Mouse (Mus musculus) hindbrain, embryonic 13.5 days (tissue): ENCODE measurements around the gene Utrn. TPM values are rescaled to one million over a fixed set of nuclear protein-coding genes. Genes with fewer than 3 reads are reported as not detected.

Experiments
- ATAC-seq: fragments of 200-750 bp; cut with Nextera tagmentation; 2 replicates; pipeline ENCODE4 v1.8.0; 2017; ENCODE audit warnings: moderate TSS enrichment; ENCODE audit not compliant: low FRiP score
- H3K27ac ChIP-seq: fragments of 300-500 bp; sonication (generic); 2 replicates; pipeline ENCODE4 v1.5.1; 2015; ENCODE audit warnings: inconsistent platforms, mild to moderate bottlenecking, moderate library complexity
- H3K27me3 ChIP-seq: fragments of 300-500 bp; sonication (generic); 2 replicates; pipeline ENCODE4 v1.6.1; 2015; ENCODE audit warnings: mild to moderate bottlenecking, inconsistent platforms
- H3K36me3 ChIP-seq: fragments of 300-500 bp; sonication (generic); 2 replicates; pipeline ENCODE4 v1.6.1; 2015; ENCODE audit warnings: mild to moderate bottlenecking, inconsistent platforms
- H3K4me1 ChIP-seq: fragments of 300-500 bp; sonication (generic); replicated peaks from 2 replicates; pipeline ENCODE4 v1.6.1; 2015; ENCODE audit warnings: inconsistent platforms
- H3K4me2 ChIP-seq: fragments of 300-500 bp; sonication (generic); 2 replicates; pipeline ENCODE4 v1.6.1; 2015; ENCODE audit warnings: inconsistent platforms, mild to moderate bottlenecking, moderate library complexity
- H3K4me3 ChIP-seq: fragments of 300-500 bp; sonication (generic); 2 replicates; pipeline ENCODE4 v1.5.1; 2015; ENCODE audit warnings: mild to moderate bottlenecking, inconsistent platforms
- H3K9ac ChIP-seq: fragments of 300-500 bp; sonication (generic); 2 replicates; pipeline ENCODE4 v1.6.1; 2015; ENCODE audit warnings: mild to moderate bottlenecking, inconsistent platforms
- H3K9me3 ChIP-seq: fragments of 300-500 bp; sonication (generic); 2 replicates; pipeline ENCODE4 v1.6.1; 2016; ENCODE audit warnings: inconsistent platforms
- WGBS: fragments of 180-500 bp; shearing (Covaris S2); methylation state at CpG from one replicate; pipeline ENCODE4 v1.1.7; 2015; 5-methylcytosine and 5-hydroxymethylcytosine counted together
- polyA plus RNA-seq: library from polyadenylated mRNA; unstranded; fragments of >200 nt; fragmentation: Nextera tagmentation; extraction: Ambion mirVana; gene quantifications from 2 replicates; pipeline ENCODE4 v1.2.1, GENCODE M21; 2015

Gene Utrn
- polyA plus RNA-seq, 1 experiment from 2014 or later, result 31.4 TPM

- H3K4me3 ChIP-seq, result no peak overlapping the region
- ATAC-seq, result peak; percentile 69; the same call in 1 of the 2 replicates
- 0 out of 2 replicates have a peak overlapping the region, but pooled peaks have one; percentile 44 for H3K27ac ChIP-seq
- H3K27me3 ChIP-seq, result no peaks in the 10 kb centered on the region
- H3K36me3 ChIP-seq, result peaks cover 12% of the 10 kb centered on the region
- 38% methylated on average over 18 of the region's 18 CpGs for WGBS
- no peaks in the 10 kb centered on the region for H3K9me3 ChIP-seq
- peaks cover 14% of the 10 kb centered on the region for H3K4me1 ChIP-seq
- H3K9ac ChIP-seq, result no peak overlapping the region
- H3K4me2 ChIP-seq, result no peak overlapping the region
Observed at GRCm38 (mm10) chr10:12736861-12737835, 132.0 kb downstream of the Utrn start.

- no peak overlapping the region for H3K4me2 ChIP-seq
- WGBS, result 93% methylated on average over 1 of the region's 1 CpGs
- no peaks in the 10 kb centered on the region for H3K9me3 ChIP-seq
- ATAC-seq, result no peak
- peaks cover 14% of the 10 kb centered on the region for H3K4me1 ChIP-seq
- peaks cover 12% of the 10 kb centered on the region for H3K36me3 ChIP-seq
- H3K9ac ChIP-seq, result no peak overlapping the region
- no peaks in the 10 kb centered on the region for H3K27me3 ChIP-seq
- no peak overlapping the region for H3K27ac ChIP-seq
- no peak overlapping the region for H3K4me3 ChIP-seq
Observed at GRCm38 (mm10) chr10:12735695-12736094, 133.5 kb downstream of the Utrn start.

GRCm38 (mm10) chr10:12731459-12731858 is 137.7 kb downstream of the Utrn start:
- H3K9ac ChIP-seq, result no peak overlapping the region
- no peak overlapping the region for H3K4me3 ChIP-seq
- no peaks in the 10 kb centered on the region for H3K9me3 ChIP-seq
- peaks cover 3% of the 10 kb centered on the region for H3K4me1 ChIP-seq
- no peak overlapping the region for H3K27ac ChIP-seq
- peaks cover 12% of the 10 kb centered on the region for H3K36me3 ChIP-seq
- no peak for ATAC-seq
- WGBS, result 62% methylated on average over 5 of the region's 5 CpGs
- H3K27me3 ChIP-seq, result no peaks in the 10 kb centered on the region
- no peak overlapping the region for H3K4me2 ChIP-seq

GRCm38 (mm10) chr10:12729635-12730034 is 139.5 kb downstream of the Utrn start:
- Histone ChIP-seq H3K27ac (no peak overlapping the region), H3K9me3 (no peaks in the 10 kb centered on the region), H3K27me3 (no peaks in the 10 kb centered on the region), H3K4me3 (no peak overlapping the region), H3K4me2 (no peak overlapping the region), H3K4me1 (peaks cover 21% of the 10 kb centered on the region), H3K36me3 (peaks cover 8% of the 10 kb centered on the region), H3K9ac (no peak overlapping the region)
- no peak for ATAC-seq
- WGBS, result 86% methylated on average over 1 of the region's 1 CpGs

- Histone ChIP-seq H3K4me1 (peaks cover 27% of the 10 kb centered on the region), H3K36me3 (peaks cover 5% of the 10 kb centered on the region), H3K27me3 (no peaks in the 10 kb centered on the region), H3K4me2 (no peak overlapping the region), H3K27ac (no peak overlapping the region), H3K4me3 (no peak overlapping the region), H3K9me3 (no peaks in the 10 kb centered on the region), H3K9ac (no peak overlapping the region)
- ATAC-seq, result no peak
- 86% methylated on average over 5 of the region's 5 CpGs for WGBS
Observed at GRCm38 (mm10) chr10:12729033-12729432, 140.1 kb downstream of the Utrn start.

- Histone ChIP-seq H3K36me3 (no peaks in the 10 kb centered on the region), H3K4me1 (peaks cover 30% of the 10 kb centered on the region), H3K9ac (no peak overlapping the region), H3K9me3 (no peaks in the 10 kb centered on the region), H3K4me3 (no peak overlapping the region), H3K27ac (no peak overlapping the region), H3K4me2 (no peak overlapping the region), H3K27me3 (no peaks in the 10 kb centered on the region)
- ATAC-seq, result no peak
- 94% methylated on average over 3 of the region's 3 CpGs for WGBS
Observed at GRCm38 (mm10) chr10:12727881-12728280, 141.3 kb downstream of the Utrn start.

- Histone ChIP-seq H3K4me1 (peaks cover 30% of the 10 kb centered on the region), H3K9me3 (no peaks in the 10 kb centered on the region), H3K4me3 (no peak overlapping the region), H3K27ac (peak overlapping the region; percentile 81), H3K27me3 (no peaks in the 10 kb centered on the region), H3K9ac (no peak overlapping the region), H3K36me3 (no peaks in the 10 kb centered on the region), H3K4me2 (no peak overlapping the region)
- ATAC-seq, result peak; percentile 64
- WGBS, result 39% methylated on average over 13 of the region's 13 CpGs
Observed at GRCm38 (mm10) chr10:12726041-12726608, 143.0 kb downstream of the Utrn start.

- H3K9ac ChIP-seq, result peak overlapping the region; percentile 15
- peak; percentile 77 for ATAC-seq
- H3K36me3 ChIP-seq, result no peaks in the 10 kb centered on the region
- no peaks in the 10 kb centered on the region for H3K27me3 ChIP-seq
- WGBS, result 53% methylated on average over 14 of the region's 14 CpGs
- peak overlapping the region; percentile 81 for H3K27ac ChIP-seq
- 0 out of 2 replicates have a peak overlapping the region, but pooled peaks have one; percentile 10 for H3K4me2 ChIP-seq
- H3K4me1 ChIP-seq, result peaks cover 30% of the 10 kb centered on the region
- no peaks in the 10 kb centered on the region for H3K9me3 ChIP-seq
- no peak overlapping the region for H3K4me3 ChIP-seq
Observed at GRCm38 (mm10) chr10:12724247-12725001, 144.7 kb downstream of the Utrn start.

- Histone ChIP-seq H3K4me3 (no peak overlapping the region), H3K4me2 (no peak overlapping the region), H3K27me3 (no peaks in the 10 kb centered on the region), H3K36me3 (no peaks in the 10 kb centered on the region), H3K9me3 (no peaks in the 10 kb centered on the region), H3K4me1 (peaks cover 30% of the 10 kb centered on the region), H3K27ac (no peak overlapping the region), H3K9ac (no peak overlapping the region)
- 70% methylated on average over 3 of the region's 3 CpGs for WGBS
- ATAC-seq, result no peak
Observed at GRCm38 (mm10) chr10:12723269-12723668, 145.9 kb downstream of the Utrn start.

GRCm38 (mm10) chr10:12722111-12722510 is 147.1 kb downstream of the Utrn start:
- 92% methylated on average over 2 of the region's 2 CpGs for WGBS
- no peak for ATAC-seq
- Histone ChIP-seq H3K9me3 (no peaks in the 10 kb centered on the region), H3K9ac (no peak overlapping the region), H3K27ac (no peak overlapping the region), H3K4me1 (peaks cover 30% of the 10 kb centered on the region), H3K27me3 (no peaks in the 10 kb centered on the region), H3K36me3 (no peaks in the 10 kb centered on the region), H3K4me2 (no peak overlapping the region), H3K4me3 (no peak overlapping the region)

GRCm38 (mm10) chr10:12718386-12718785 is 150.8 kb downstream of the Utrn start:
- Histone ChIP-seq H3K9ac (no peak overlapping the region), H3K9me3 (no peaks in the 10 kb centered on the region), H3K27me3 (no peaks in the 10 kb centered on the region), H3K4me1 (no peaks in the 10 kb centered on the region), H3K4me3 (no peak overlapping the region), H3K27ac (no peak overlapping the region), H3K36me3 (no peaks in the 10 kb centered on the region), H3K4me2 (no peak overlapping the region)
- ATAC-seq, result no peak
- WGBS, result 94% methylated on average over 8 of the region's 8 CpGs

- no peaks in the 10 kb centered on the region for H3K36me3 ChIP-seq
- no peak overlapping the region for H3K27ac ChIP-seq
- ATAC-seq, result no peak
- H3K4me3 ChIP-seq, result no peak overlapping the region
- no peaks in the 10 kb centered on the region for H3K27me3 ChIP-seq
- H3K4me1 ChIP-seq, result no peaks in the 10 kb centered on the region
- H3K4me2 ChIP-seq, result no peak overlapping the region
- H3K9me3 ChIP-seq, result no peaks in the 10 kb centered on the region
- H3K9ac ChIP-seq, result no peak overlapping the region
- WGBS, result 96% methylated on average over 3 of the region's 3 CpGs
Observed at GRCm38 (mm10) chr10:12717381-12717780, 151.8 kb downstream of the Utrn start.
